Mouse (Mus musculus) brain, embryonic 14.5 days (tissue): ENCODE data around the gene Mtx3. TPM values are rescaled to one million over a fixed set of nuclear protein-coding genes. Genes with fewer than 3 reads are reported as not detected.

Experiments
- DNase-seq: peaks from one replicate; pipeline ENCODE4 v3.0.0-alpha.2; 2011; ENCODE audit warnings: low read depth
- CTCF ChIP-seq: fragments of 200-500 bp; IDR thresholded peaks from 2 replicates; pipeline ENCODE4 v1.5.1; 2012; ENCODE audit warnings: inconsistent platforms, mild to moderate bottlenecking, moderate library complexity, borderline replicate concordance; ENCODE audit not compliant: insufficient read depth, insufficient read length; ENCODE audit errors: extremely low read depth
- POLR2A ChIP-seq: fragments of 200-500 bp; IDR thresholded peaks from 2 replicates; pipeline ENCODE4 v1.6.1; 2012; ENCODE audit warnings: mild to moderate bottlenecking, inconsistent platforms, borderline replicate concordance; ENCODE audit not compliant: poor library complexity, insufficient read depth, insufficient read length, severe bottlenecking; ENCODE audit errors: extremely low read depth
- polyA plus RNA-seq: library from polyadenylated mRNA; depleted of rRNA; stranded (reverse); fragments of >200 nt; gene quantifications from 2 replicates; pipeline ENCODE4 v1.2.3, GENCODE M21; 2012

Gene Mtx3
- polyA plus RNA-seq, 1 experiment: 21.0 TPM

- no peak for TF ChIP-seq POLR2A
- no peak for TF ChIP-seq CTCF
- no peak for DNase-seq
Measured at GRCm38 (mm10) chr13:92858808-92859207, 14.2 kb downstream of the Mtx3 start.

- DNase-seq: no peak
- TF ChIP-seq CTCF (no peak), POLR2A (no peak)
Measured at GRCm38 (mm10) chr13:92859959-92860358, 15.4 kb downstream of the Mtx3 start.

GRCm38 (mm10) chr13:92865358-92865757 lies 20.8 kb downstream of the Mtx3 start:
- peak; percentile 11 for DNase-seq
- TF ChIP-seq POLR2A (no peak), CTCF (no peak)

GRCm38 (mm10) chr13:92866680-92867079 lies 22.1 kb downstream of the Mtx3 start:
- TF ChIP-seq POLR2A (no peak), CTCF (no peak)
- no peak for DNase-seq

GRCm38 (mm10) chr13:92879514-92879913 lies 35.0 kb downstream of the Mtx3 start:
- peak; percentile 6 for DNase-seq
- no peak for TF ChIP-seq CTCF
- TF ChIP-seq POLR2A: no peak

- peak; percentile 58 for DNase-seq
- TF ChIP-seq CTCF (no peak), POLR2A (no peak)
Measured at GRCm38 (mm10) chr13:92879933-92880332, 35.4 kb downstream of the Mtx3 start.

- TF ChIP-seq POLR2A (no peak), CTCF (no peak)
- peak; percentile 11 for DNase-seq
Measured at GRCm38 (mm10) chr13:92880589-92880988, 36.0 kb downstream of the Mtx3 start.

- TF ChIP-seq CTCF (no peak), POLR2A (no peak)
Measured at GRCm38 (mm10) chr13:92882271-92882985, 37.9 kb downstream of the Mtx3 start.

GRCm38 (mm10) chr13:92882986-92883720 lies 38.6 kb downstream of the Mtx3 start:
- TF ChIP-seq POLR2A (no peak), CTCF (no peak)
- DNase-seq: no peak

More at GRCm38 (mm10) chr13:92882271-92882985, 37.9 kb downstream of the Mtx3 start:
- DNase-seq: no peak

GRCm38 (mm10) chr13:92884206-92884605 lies 39.6 kb downstream of the Mtx3 start:
- TF ChIP-seq POLR2A: no peak
- no peak for TF ChIP-seq CTCF
- DNase-seq: no peak

GRCm38 (mm10) chr13:92884930-92885329 lies 40.4 kb downstream of the Mtx3 start:
- TF ChIP-seq POLR2A: no peak
- TF ChIP-seq CTCF: no peak
- no peak for DNase-seq

- no peak for TF ChIP-seq CTCF
- TF ChIP-seq POLR2A: no peak
- DNase-seq: no peak
Measured at GRCm38 (mm10) chr13:92899087-92899486, 54.5 kb downstream of the Mtx3 start.

GRCm38 (mm10) chr13:92903291-92903690 lies 58.7 kb downstream of the Mtx3 start:
- DNase-seq: no peak
- no peak for TF ChIP-seq CTCF
- no peak for TF ChIP-seq POLR2A
